Mouse (Mus musculus): ENCODE results near the gene Ddx43.

DNA sequence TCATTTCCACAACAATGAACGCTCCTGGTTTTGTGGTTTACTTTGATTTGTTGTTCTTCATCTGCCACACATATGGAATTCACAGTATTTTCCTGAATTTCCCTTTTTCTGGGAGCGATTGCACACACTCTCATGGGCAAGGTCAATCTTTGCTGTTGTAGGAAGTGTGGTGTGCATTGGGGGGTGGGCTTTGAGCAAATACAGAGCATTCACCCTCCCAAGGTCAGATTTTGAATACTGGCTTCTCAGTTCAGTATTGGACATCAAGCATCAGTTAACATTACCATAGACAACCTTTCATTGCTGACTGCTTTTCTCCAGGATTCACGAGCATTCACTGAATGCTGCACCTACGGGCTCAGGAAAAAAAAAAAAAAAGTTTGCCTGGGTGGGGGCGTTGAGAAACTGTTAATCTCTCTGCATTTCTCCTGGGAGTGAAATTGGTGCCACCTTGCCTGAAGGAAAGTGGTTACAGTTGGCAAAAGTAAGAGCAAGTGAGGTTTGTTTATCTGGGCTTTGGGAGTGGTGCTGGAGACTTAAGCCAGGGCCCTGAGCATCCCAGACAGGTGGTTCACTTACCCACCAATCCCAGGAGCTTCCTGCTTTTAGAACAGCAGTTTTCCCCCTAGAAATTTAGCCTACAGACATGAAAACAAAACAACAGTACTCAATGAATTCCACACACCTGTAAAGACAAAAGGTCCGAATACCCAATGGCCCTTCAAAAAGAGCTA, 35.7 kb upstream of the Ddx43 start:
- TF ChIP-seq CEBPB (IDR thresholded peaks at IDR 0.05; ENCODE audit: insufficient read depth, poor library complexity, severe bottlenecking) (no peak), USF1 (IDR thresholded peaks at IDR 0.05; ENCODE audit: low read depth) (no peak)

All from myocyte (in vitro differentiated cells).